Mouse (Mus musculus) G1E-ER4 (cell line): ENCODE measurements around the gene Sorcs2. TPM values are rescaled to one million over a fixed set of nuclear protein-coding genes. Genes with fewer than 3 reads are reported as not detected.

ENCODE experiments used
- GATA1 ChIP-seq: IDR thresholded peaks from one replicate; pipeline ENCODE4 v1.8.0; 2012; ENCODE audit warnings: low read length, inconsistent platforms
- polyA plus RNA-seq: library from polyadenylated mRNA; stranded (reverse); fragments of >175 nt; gene quantifications from 2 replicates; pipeline ENCODE4 v1.2.3, GENCODE M21; 2012

Gene Sorcs2
- polyA plus RNA-seq, 1 experiment, result not detected

- TF ChIP-seq GATA1, result no peak
Measured at GRCm38 (mm10) chr5:36373246-36373891, 24.6 kb downstream of the Sorcs2 start.

- no peak for TF ChIP-seq GATA1
Measured at GRCm38 (mm10) chr5:36371731-36372130, 26.2 kb downstream of the Sorcs2 start.

GRCm38 (mm10) chr5:36369261-36369684 is 28.7 kb downstream of the Sorcs2 start:
- no peak for TF ChIP-seq GATA1

GRCm38 (mm10) chr5:36368511-36369135 is 29.3 kb downstream of the Sorcs2 start:
- TF ChIP-seq GATA1, result no peak

GRCm38 (mm10) chr5:36367911-36368310 is 30.0 kb downstream of the Sorcs2 start:
- TF ChIP-seq GATA1, result no peak

GRCm38 (mm10) chr5:36367181-36367610 is 30.7 kb downstream of the Sorcs2 start:
- TF ChIP-seq GATA1, result no peak

- no peak for TF ChIP-seq GATA1
Measured at GRCm38 (mm10) chr5:36361749-36362148, 36.2 kb downstream of the Sorcs2 start.

GRCm38 (mm10) chr5:36360343-36360742 is 37.6 kb downstream of the Sorcs2 start:
- TF ChIP-seq GATA1, result no peak

GRCm38 (mm10) chr5:36359535-36360243 is 38.2 kb downstream of the Sorcs2 start:
- TF ChIP-seq GATA1, result no peak

- TF ChIP-seq GATA1, result no peak
Measured at GRCm38 (mm10) chr5:36358161-36358560, 39.8 kb downstream of the Sorcs2 start.

- no peak for TF ChIP-seq GATA1
Measured at GRCm38 (mm10) chr5:36356659-36357058, 41.3 kb downstream of the Sorcs2 start.

- no peak for TF ChIP-seq GATA1
Measured at GRCm38 (mm10) chr5:36355683-36356082, 42.3 kb downstream of the Sorcs2 start.

- TF ChIP-seq GATA1, result no peak
Measured at GRCm38 (mm10) chr5:36353679-36354078, 44.3 kb downstream of the Sorcs2 start.

GRCm38 (mm10) chr5:36353194-36353593 is 44.7 kb downstream of the Sorcs2 start:
- TF ChIP-seq GATA1, result no peak

- no peak for TF ChIP-seq GATA1
Measured at GRCm38 (mm10) chr5:36346698-36347097, 51.2 kb downstream of the Sorcs2 start.

- no peak for TF ChIP-seq GATA1
Measured at GRCm38 (mm10) chr5:36339283-36339682, 58.7 kb downstream of the Sorcs2 start.
